Mouse (Mus musculus): ENCODE data around the gene Btbd11. TPM values are rescaled to one million over a fixed set of nuclear protein-coding genes. Genes with fewer than 3 reads are reported as not detected.

Btbd11 gene
- polyA plus RNA-seq, 1 experiment: 22.3 TPM

DNA sequence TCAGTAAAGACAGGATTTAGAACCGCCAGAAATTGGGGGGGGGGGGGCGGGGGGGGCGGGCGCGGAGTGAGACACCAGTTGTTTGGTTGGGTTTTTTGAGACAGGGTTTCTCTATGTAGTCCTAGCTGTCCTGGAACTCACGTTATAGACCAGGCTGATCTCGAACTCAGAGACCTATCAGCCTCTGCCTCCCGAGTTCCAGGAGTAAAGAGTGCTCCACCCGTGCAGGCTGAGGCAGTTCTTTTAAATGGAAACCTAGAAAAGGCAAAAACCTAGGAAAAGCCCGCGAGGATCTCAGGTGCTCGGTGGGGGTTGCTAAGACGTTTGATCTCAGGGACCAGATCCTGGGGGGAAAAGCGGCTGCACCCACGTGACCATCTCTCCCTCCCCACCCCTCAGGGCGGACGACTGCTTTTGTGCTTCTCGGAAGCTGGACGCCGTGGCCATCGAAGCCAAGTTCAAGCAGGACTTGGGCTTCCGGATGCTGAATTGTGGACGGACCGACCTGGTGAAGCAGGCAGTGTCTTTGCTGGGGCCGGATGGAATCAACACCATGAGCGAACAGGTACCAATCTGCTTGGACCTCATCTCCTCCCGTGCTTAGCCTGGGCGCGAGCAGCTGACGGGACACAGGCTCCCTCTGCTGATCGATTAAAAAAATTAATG is 238.0 kb downstream of the Btbd11 start:
- H3K4me1 ChIP-seq (ENCODE audit: control insufficient read depth, insufficient read depth, low read length): no peaks in the 10 kb centered on the region
- H3K27ac ChIP-seq (ENCODE audit: insufficient read depth, low read length): no peak overlapping the region
- TF ChIP-seq POLR2A (IDR thresholded peaks at IDR 0.05; ENCODE audit: extremely low read depth, insufficient read depth, low read length) (no peak), CTCF (IDR thresholded peaks at IDR 0.05; ENCODE audit: extremely low read depth, insufficient read depth, low read length) (peak; percentile 66)
- peak overlapping the region; percentile 39 for H3K4me3 ChIP-seq (ENCODE audit: insufficient read depth, low read length)

DNA sequence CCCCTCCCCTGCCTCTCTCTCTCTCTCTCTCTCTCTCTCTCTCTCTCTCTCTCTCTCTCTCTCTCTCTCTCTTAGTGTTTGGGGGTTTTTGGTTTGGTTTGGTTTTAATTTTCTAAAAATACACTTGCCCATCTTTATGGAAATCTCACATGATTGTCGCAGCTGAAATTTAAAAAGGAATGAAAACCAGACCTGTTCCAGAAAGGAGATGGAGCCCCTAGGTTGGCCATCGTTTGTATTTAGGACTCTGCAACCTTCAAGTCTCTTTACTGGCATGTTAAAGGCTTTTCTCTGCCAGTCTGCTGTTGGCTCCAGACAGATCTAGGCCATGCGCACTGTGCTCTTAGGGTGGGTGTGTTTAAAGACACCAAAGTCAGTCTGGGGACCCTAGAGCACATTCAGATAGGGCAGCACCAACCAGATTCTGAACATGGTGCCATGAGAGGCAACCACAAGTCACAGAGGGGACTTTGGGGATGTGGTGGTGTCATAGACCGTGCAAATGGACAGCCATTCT is 238.6 kb downstream of the Btbd11 start:
- TF ChIP-seq POLR2A (IDR thresholded peaks at IDR 0.05; ENCODE audit: extremely low read depth, insufficient read depth, low read length) (no peak), CTCF (IDR thresholded peaks at IDR 0.05; ENCODE audit: extremely low read depth, insufficient read depth, low read length) (no peak)
- H3K4me1 ChIP-seq (ENCODE audit: control insufficient read depth, insufficient read depth, low read length): no peaks in the 10 kb centered on the region
- H3K27ac ChIP-seq (ENCODE audit: insufficient read depth, low read length): no peak overlapping the region
- peak overlapping the region; percentile 39 for H3K4me3 ChIP-seq (ENCODE audit: insufficient read depth, low read length)

DNA sequence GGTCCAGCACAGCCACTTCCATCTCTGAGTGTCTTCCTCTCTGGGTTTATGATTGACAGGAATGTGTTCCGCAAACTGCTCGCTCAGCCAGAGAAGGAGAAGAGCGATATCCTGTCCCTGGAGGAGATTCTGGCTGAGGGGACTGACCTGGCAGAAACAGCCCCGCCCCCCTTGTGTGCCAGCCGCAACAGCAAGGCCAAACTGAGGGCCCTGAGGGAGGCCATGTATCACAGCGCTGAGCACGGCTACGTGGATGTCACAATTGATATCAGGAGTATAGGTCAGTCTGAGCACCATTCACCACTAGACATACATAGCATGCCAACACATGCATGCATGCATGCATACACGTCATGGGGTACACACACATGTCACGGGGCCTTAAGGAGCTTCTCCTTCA is 245.4 kb downstream of the Btbd11 start:
- no peaks in the 10 kb centered on the region for H3K4me1 ChIP-seq (ENCODE audit: control insufficient read depth, insufficient read depth, low read length)
- no peak overlapping the region for H3K27ac ChIP-seq (ENCODE audit: insufficient read depth, low read length)
- no peak overlapping the region for H3K4me3 ChIP-seq (ENCODE audit: insufficient read depth, low read length)
- TF ChIP-seq CTCF (IDR thresholded peaks at IDR 0.05; ENCODE audit: extremely low read depth, insufficient read depth, low read length): no peak
- TF ChIP-seq POLR2A (IDR thresholded peaks at IDR 0.05; ENCODE audit: extremely low read depth, insufficient read depth, low read length): no peak

- H3K27ac ChIP-seq (ENCODE audit: insufficient read depth, low read length): no peak overlapping the region
- TF ChIP-seq CTCF (IDR thresholded peaks at IDR 0.05; ENCODE audit: extremely low read depth, insufficient read depth, low read length) (no peak), POLR2A (IDR thresholded peaks at IDR 0.05; ENCODE audit: extremely low read depth, insufficient read depth, low read length) (no peak)
- H3K4me3 ChIP-seq (ENCODE audit: insufficient read depth, low read length): no peak overlapping the region
- no peaks in the 10 kb centered on the region for H3K4me1 ChIP-seq (ENCODE audit: control insufficient read depth, insufficient read depth, low read length)
Observed at GRCm38 (mm10) chr10:85633577-85633976, 247.0 kb downstream of the Btbd11 start.

DNA sequence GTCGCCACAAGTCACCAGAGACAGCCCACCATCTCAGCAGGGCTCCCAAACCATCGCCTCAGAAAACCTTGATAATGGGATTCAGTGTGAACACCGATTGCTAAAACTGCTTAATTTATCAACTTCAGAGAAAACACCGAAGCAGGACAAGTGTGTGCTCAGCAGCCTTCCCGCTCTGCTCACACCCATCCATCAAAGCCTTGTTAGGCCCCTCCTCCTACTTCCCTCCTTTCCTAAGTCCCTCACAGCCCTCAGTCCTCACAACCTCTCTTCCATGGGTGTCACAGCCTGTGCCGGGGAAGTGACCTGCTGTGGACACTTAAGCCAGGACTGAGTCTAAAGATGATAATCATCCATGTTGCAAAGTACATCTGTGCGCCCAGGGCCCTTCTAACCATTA is 251.0 kb downstream of the Btbd11 start:
- no peak overlapping the region for H3K4me3 ChIP-seq (ENCODE audit: insufficient read depth, low read length)
- H3K27ac ChIP-seq (ENCODE audit: insufficient read depth, low read length): no peak overlapping the region
- no peak for TF ChIP-seq POLR2A (IDR thresholded peaks at IDR 0.05; ENCODE audit: extremely low read depth, insufficient read depth, low read length)
- no peaks in the 10 kb centered on the region for H3K4me1 ChIP-seq (ENCODE audit: control insufficient read depth, insufficient read depth, low read length)

GRCm38 (mm10) chr10:85638141-85638540 is 251.5 kb downstream of the Btbd11 start:
- Histone ChIP-seq H3K4me1 (ENCODE audit: control insufficient read depth, insufficient read depth, low read length) (no peaks in the 10 kb centered on the region), H3K4me3 (ENCODE audit: insufficient read depth, low read length) (no peak overlapping the region), H3K27ac (ENCODE audit: insufficient read depth, low read length) (no peak overlapping the region)
- TF ChIP-seq POLR2A (IDR thresholded peaks at IDR 0.05; ENCODE audit: extremely low read depth, insufficient read depth, low read length) (no peak), CTCF (IDR thresholded peaks at IDR 0.05; ENCODE audit: extremely low read depth, insufficient read depth, low read length) (no peak)

- no peak overlapping the region for H3K4me3 ChIP-seq (ENCODE audit: insufficient read depth, low read length)
- no peak overlapping the region for H3K27ac ChIP-seq (ENCODE audit: insufficient read depth, low read length)
- no peaks in the 10 kb centered on the region for H3K4me1 ChIP-seq (ENCODE audit: control insufficient read depth, insufficient read depth, low read length)
- TF ChIP-seq POLR2A (IDR thresholded peaks at IDR 0.05; ENCODE audit: extremely low read depth, insufficient read depth, low read length): no peak
- no peak for TF ChIP-seq CTCF (IDR thresholded peaks at IDR 0.05; ENCODE audit: extremely low read depth, insufficient read depth, low read length)
Observed at GRCm38 (mm10) chr10:85639581-85639980, 253.0 kb downstream of the Btbd11 start.

DNA sequence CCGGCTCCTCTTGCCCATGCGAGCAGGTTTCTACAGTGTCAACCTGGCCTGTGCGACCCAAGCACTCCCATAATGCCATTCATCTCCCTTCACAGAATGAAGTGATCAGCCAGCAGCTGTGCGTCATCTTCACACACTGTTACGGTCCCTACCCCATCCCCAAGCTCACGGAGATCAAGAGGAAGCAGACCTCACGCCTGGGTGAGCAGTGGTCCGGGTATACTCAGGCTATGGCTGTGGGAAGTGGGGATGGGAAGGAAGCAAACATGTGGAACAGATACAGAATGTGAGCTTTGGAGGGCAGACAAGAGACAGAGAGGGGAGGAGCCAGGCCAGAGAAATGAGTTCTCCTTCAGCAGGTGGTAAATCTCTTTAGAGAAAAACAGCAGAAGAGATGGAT is 253.8 kb downstream of the Btbd11 start:
- Histone ChIP-seq H3K4me1 (ENCODE audit: control insufficient read depth, insufficient read depth, low read length) (no peaks in the 10 kb centered on the region), H3K4me3 (ENCODE audit: insufficient read depth, low read length) (no peak overlapping the region), H3K27ac (ENCODE audit: insufficient read depth, low read length) (no peak overlapping the region)
- TF ChIP-seq POLR2A (IDR thresholded peaks at IDR 0.05; ENCODE audit: extremely low read depth, insufficient read depth, low read length): no peak
- TF ChIP-seq CTCF (IDR thresholded peaks at IDR 0.05; ENCODE audit: extremely low read depth, insufficient read depth, low read length): no peak

DNA sequence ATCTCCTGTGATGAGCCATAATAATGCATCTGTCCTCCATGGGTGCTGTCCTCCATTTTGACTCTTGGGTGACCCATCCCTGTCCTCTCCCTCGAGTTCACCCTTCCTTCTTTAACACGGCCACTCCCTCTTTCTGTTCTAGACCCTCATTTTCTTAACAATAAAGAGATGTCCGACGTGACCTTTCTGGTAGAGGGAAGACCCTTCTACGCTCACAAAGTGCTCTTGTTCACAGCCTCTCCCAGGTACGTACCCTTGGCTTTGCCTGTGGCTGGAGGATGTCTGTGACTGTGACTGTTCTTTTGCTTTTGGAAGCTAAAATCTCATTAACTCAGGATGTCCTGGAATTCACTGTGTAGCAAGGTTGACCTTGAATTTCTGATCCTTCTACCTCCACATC is 258.7 kb downstream of the Btbd11 start:
- no peaks in the 10 kb centered on the region for H3K4me1 ChIP-seq (ENCODE audit: control insufficient read depth, insufficient read depth, low read length)
- TF ChIP-seq POLR2A (IDR thresholded peaks at IDR 0.05; ENCODE audit: extremely low read depth, insufficient read depth, low read length): no peak
- TF ChIP-seq CTCF (IDR thresholded peaks at IDR 0.05; ENCODE audit: extremely low read depth, insufficient read depth, low read length): no peak
- H3K4me3 ChIP-seq (ENCODE audit: insufficient read depth, low read length): no peak overlapping the region
- H3K27ac ChIP-seq (ENCODE audit: insufficient read depth, low read length): no peak overlapping the region

DNA sequence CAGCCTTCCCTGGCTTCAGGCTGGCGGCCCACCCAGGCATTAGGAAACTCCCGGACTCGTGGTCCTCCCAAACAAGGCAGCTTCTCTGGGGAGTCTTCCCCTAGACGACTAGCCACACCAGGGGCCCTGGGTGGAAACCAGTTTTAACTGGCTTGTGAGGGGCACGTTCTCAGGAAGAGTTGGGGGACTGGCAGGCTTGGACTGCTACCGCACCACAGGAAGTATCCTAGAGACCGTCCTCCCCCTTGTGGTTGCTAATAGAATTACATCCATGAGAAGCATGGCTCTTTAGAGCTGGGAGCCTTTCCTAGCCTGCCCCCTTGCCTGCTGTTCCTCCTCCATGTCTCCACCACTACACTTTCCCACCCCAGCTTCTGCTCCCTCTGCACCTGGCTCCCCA is 265.1 kb downstream of the Btbd11 start:
- Histone ChIP-seq H3K4me3 (ENCODE audit: insufficient read depth, low read length) (no peak overlapping the region), H3K4me1 (ENCODE audit: control insufficient read depth, insufficient read depth, low read length) (no peaks in the 10 kb centered on the region), H3K27ac (ENCODE audit: insufficient read depth, low read length) (no peak overlapping the region)
- no peak for TF ChIP-seq POLR2A (IDR thresholded peaks at IDR 0.05; ENCODE audit: extremely low read depth, insufficient read depth, low read length)
- TF ChIP-seq CTCF (IDR thresholded peaks at IDR 0.05; ENCODE audit: extremely low read depth, insufficient read depth, low read length): peak; percentile 81

Measured in cortical plate, adult 2 months (tissue).